Mouse (Mus musculus) embryonic facial prominence, embryonic 14.5 days (tissue): ENCODE measurements at regions not wholly inside any gene's neighbourhood (a gene's known extent, or its start where the extent isn't known, plus 50 kb on each side); places are given as distances from the start of the nearest gene placed in this dataset.
A peak's percentile ranks its signal among the peaks of the same experiment; 100 is the strongest.

Source experiments
- ATAC-seq: fragments of 200-750 bp; cut with Nextera tagmentation; 2 replicates; pipeline ENCODE4 v1.8.0; 2017; ENCODE audit warnings: low read depth, moderate number of reproducible peaks, moderate TSS enrichment
- DNase-seq: peaks from one replicate; pipeline ENCODE4 v3.0.0-alpha.2; 2015; ENCODE audit warnings: low spot score
- H3K27ac ChIP-seq: fragments of 300-500 bp; sonication (generic); replicated peaks from 2 replicates; pipeline ENCODE4 v1.5.1; 2014; ENCODE audit warnings: low read depth, mild to moderate bottlenecking, low read length, moderate library complexity
- H3K27me3 ChIP-seq: fragments of 300-500 bp; sonication (generic); replicated peaks from 2 replicates; pipeline ENCODE4 v1.6.1; 2014; ENCODE audit warnings: low read length; ENCODE audit not compliant: control insufficient read depth, insufficient read depth
- H3K36me3 ChIP-seq: fragments of 300-500 bp; sonication (generic); 2 replicates; pipeline ENCODE4 v1.6.1; 2014; ENCODE audit warnings: low read length, mixed read lengths; ENCODE audit not compliant: control insufficient read depth, insufficient read depth
- H3K4me1 ChIP-seq: fragments of 300-500 bp; sonication (generic); 2 replicates; pipeline ENCODE4 v1.6.1; 2014; ENCODE audit warnings: antibody characterized with exemption, low read length; ENCODE audit not compliant: control insufficient read depth, insufficient read depth
- H3K4me2 ChIP-seq: fragments of 300-500 bp; sonication (generic); 2 replicates; pipeline ENCODE4 v1.6.1; 2014; ENCODE audit warnings: low read depth, mild to moderate bottlenecking, low read length, moderate library complexity, mixed read lengths
- H3K4me3 ChIP-seq: fragments of 300-500 bp; sonication (generic); 2 replicates; pipeline ENCODE4 v1.5.1; 2014; ENCODE audit warnings: low read depth, mild to moderate bottlenecking, low read length
- H3K9ac ChIP-seq: fragments of 300-500 bp; sonication (generic); 2 replicates; pipeline ENCODE4 v1.6.1; 2014; ENCODE audit warnings: low read depth, mild to moderate bottlenecking, low read length, moderate library complexity, mixed read lengths
- H3K9me3 ChIP-seq: fragments of 300-500 bp; sonication (generic); 2 replicates; pipeline ENCODE4 v1.6.1; 2016; ENCODE audit warnings: low read length; ENCODE audit not compliant: control insufficient read depth
- WGBS: fragments of 180-500 bp; shearing (Covaris S2); extraction: QIAGEN DNeasy Blood & Tissue Kit; methylation state at CpG from one replicate; pipeline ENCODE4 v1.1.7; 2014; 5-methylcytosine and 5-hydroxymethylcytosine counted together

GRCm38 (mm10) chr8:31600979-31601378 is 1827.5 kb upstream of the 5930422O12Rik start:
- no peaks in the 10 kb centered on the region for H3K27me3 ChIP-seq
- ATAC-seq (no peak), DNase-seq (no peak)
- H3K36me3 ChIP-seq: no peaks in the 10 kb centered on the region
- H3K4me1 ChIP-seq: no peaks in the 10 kb centered on the region
- H3K4me2 ChIP-seq: no peak overlapping the region
- no peak overlapping the region for H3K9ac ChIP-seq
- no peaks in the 10 kb centered on the region for H3K9me3 ChIP-seq
- no peak overlapping the region for H3K4me3 ChIP-seq
- WGBS: 73% methylated on average over 3 of the region's 3 CpGs
- H3K27ac ChIP-seq: no peak overlapping the region

- H3K36me3 ChIP-seq: no peaks in the 10 kb centered on the region
- 85% methylated on average over 2 of the region's 2 CpGs for WGBS
- ATAC-seq (no peak), DNase-seq (no peak)
- H3K27me3 ChIP-seq: no peaks in the 10 kb centered on the region
- H3K4me3 ChIP-seq: no peak overlapping the region
- no peak overlapping the region for H3K9ac ChIP-seq
- H3K27ac ChIP-seq: no peak overlapping the region
- H3K4me1 ChIP-seq: no peaks in the 10 kb centered on the region
- H3K4me2 ChIP-seq: no peak overlapping the region
- H3K9me3 ChIP-seq: no peaks in the 10 kb centered on the region
Observed at GRCm38 (mm10) chr8:31616501-31616900, 1812.0 kb upstream of the 5930422O12Rik start.

- Histone ChIP-seq H3K27ac (no peak overlapping the region), H3K4me1 (no peaks in the 10 kb centered on the region), H3K4me2 (no peak overlapping the region), H3K9me3 (no peaks in the 10 kb centered on the region), H3K4me3 (no peak overlapping the region), H3K36me3 (no peaks in the 10 kb centered on the region), H3K9ac (no peak overlapping the region), H3K27me3 (no peaks in the 10 kb centered on the region)
- WGBS: 76% methylated on average over 2 of the region's 2 CpGs
- 0 out of 2 replicates have a peak, but pooled peaks have one; percentile 41 for ATAC-seq
- no peak for DNase-seq
Observed at GRCm38 (mm10) chr8:31627708-31628107, 1800.8 kb upstream of the 5930422O12Rik start.

GRCm38 (mm10) chr8:31628146-31628545 is 1800.4 kb upstream of the 5930422O12Rik start:
- no peaks in the 10 kb centered on the region for H3K36me3 ChIP-seq
- H3K4me2 ChIP-seq: no peak overlapping the region
- ATAC-seq (peak; percentile 47; the same call in 1 of the 2 replicates), DNase-seq (peak; percentile 19)
- no peak overlapping the region for H3K27ac ChIP-seq
- no peak overlapping the region for H3K9ac ChIP-seq
- WGBS: 75% methylated on average over 2 of the region's 2 CpGs
- H3K27me3 ChIP-seq: no peaks in the 10 kb centered on the region
- no peaks in the 10 kb centered on the region for H3K4me1 ChIP-seq
- H3K4me3 ChIP-seq: no peak overlapping the region
- no peaks in the 10 kb centered on the region for H3K9me3 ChIP-seq

GRCm38 (mm10) chr8:31638417-31638816 is 1790.1 kb upstream of the 5930422O12Rik start:
- Histone ChIP-seq H3K27ac (no peak overlapping the region), H3K9ac (no peak overlapping the region), H3K36me3 (no peaks in the 10 kb centered on the region), H3K4me1 (no peaks in the 10 kb centered on the region), H3K9me3 (no peaks in the 10 kb centered on the region), H3K4me2 (no peak overlapping the region), H3K4me3 (no peak overlapping the region), H3K27me3 (no peaks in the 10 kb centered on the region)
- ATAC-seq (no peak), DNase-seq (no peak)
- WGBS: 58% methylated on average over 3 of the region's 3 CpGs

GRCm38 (mm10) chr8:31663717-31664116 is 1764.8 kb upstream of the 5930422O12Rik start:
- Histone ChIP-seq H3K27ac (no peak overlapping the region), H3K36me3 (no peaks in the 10 kb centered on the region), H3K9ac (no peak overlapping the region), H3K4me2 (no peak overlapping the region), H3K9me3 (no peaks in the 10 kb centered on the region), H3K4me3 (no peak overlapping the region), H3K4me1 (no peaks in the 10 kb centered on the region), H3K27me3 (no peaks in the 10 kb centered on the region)
- no peak for ATAC-seq
- DNase-seq: peak; percentile 8

GRCm38 (mm10) chr8:31665485-31665884 is 1763.0 kb upstream of the 5930422O12Rik start:
- Histone ChIP-seq H3K4me1 (no peaks in the 10 kb centered on the region), H3K4me3 (no peak overlapping the region), H3K4me2 (no peak overlapping the region), H3K27ac (no peak overlapping the region), H3K9me3 (no peaks in the 10 kb centered on the region), H3K9ac (no peak overlapping the region), H3K36me3 (no peaks in the 10 kb centered on the region), H3K27me3 (no peaks in the 10 kb centered on the region)
- DNase-seq (no peak), ATAC-seq (no peak)
- 86% methylated on average over 4 of the region's 4 CpGs for WGBS

GRCm38 (mm10) chr8:31704168-31704567 is 1724.3 kb upstream of the 5930422O12Rik start:
- H3K4me2 ChIP-seq: no peak overlapping the region
- no peak overlapping the region for H3K9ac ChIP-seq
- no peaks in the 10 kb centered on the region for H3K27me3 ChIP-seq
- no peak overlapping the region for H3K27ac ChIP-seq
- H3K4me1 ChIP-seq: no peaks in the 10 kb centered on the region
- no peaks in the 10 kb centered on the region for H3K9me3 ChIP-seq
- 83% methylated on average over 2 of the region's 2 CpGs for WGBS
- no peaks in the 10 kb centered on the region for H3K36me3 ChIP-seq
- DNase-seq (no peak), ATAC-seq (no peak)
- no peak overlapping the region for H3K4me3 ChIP-seq

- H3K36me3 ChIP-seq: no peaks in the 10 kb centered on the region
- ATAC-seq: no peak
- WGBS: 73% methylated on average over 15 of the region's 15 CpGs
- H3K9ac ChIP-seq: no peak overlapping the region
- H3K9me3 ChIP-seq: no peaks in the 10 kb centered on the region
- DNase-seq: no peak
- H3K4me2 ChIP-seq: no peak overlapping the region
- H3K4me1 ChIP-seq: no peaks in the 10 kb centered on the region
- H3K27ac ChIP-seq: no peak overlapping the region
- H3K27me3 ChIP-seq: no peaks in the 10 kb centered on the region
- no peak overlapping the region for H3K4me3 ChIP-seq
Observed at GRCm38 (mm10) chr8:31713321-31714076, 1715.0 kb upstream of the 5930422O12Rik start.
